Mouse (Mus musculus) MEL-GATA-1-ER (cell line): ENCODE measurements around the gene Hecw2.

ENCODE experiments used
- DNase-seq: peaks from one replicate; pipeline ENCODE4 v3.0.0-alpha.2; 2012; ENCODE audit warnings: low read depth; ENCODE audit errors: extremely low read depth

Gene Hecw2

DNA sequence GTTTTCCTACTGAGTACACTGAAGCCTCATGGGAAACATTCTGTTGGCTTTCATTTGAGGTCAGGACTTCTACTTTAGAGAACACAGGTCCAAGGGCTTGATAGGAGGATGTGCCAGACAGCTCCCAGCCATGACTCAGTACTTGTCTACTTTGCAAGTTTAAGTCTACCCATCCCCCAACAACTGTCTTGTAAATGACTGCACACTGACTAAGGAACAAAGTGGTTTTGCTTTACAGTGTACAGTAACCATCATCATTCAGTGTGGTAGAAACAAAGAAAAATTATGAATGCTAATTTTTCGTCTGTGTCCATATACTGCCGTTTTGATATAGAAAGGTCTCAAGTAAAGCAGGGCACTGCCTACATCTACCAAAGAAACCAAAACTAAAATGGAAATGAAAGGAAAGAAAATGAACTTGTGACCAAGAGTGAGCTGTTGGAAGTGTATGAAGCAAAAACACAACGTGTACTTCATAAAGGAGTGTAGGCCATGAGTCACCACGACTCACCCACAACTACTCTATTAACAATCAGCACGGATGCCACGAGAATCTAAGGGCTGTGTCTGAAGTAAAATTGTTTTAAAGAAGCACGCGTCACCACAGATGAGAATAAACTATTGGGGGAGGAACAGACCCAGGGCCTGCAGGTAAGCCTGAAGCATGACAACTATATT is 356.6 kb downstream of the Hecw2 start:
- DNase-seq, result no peak

GRCm38 (mm10) chr1:53830286-53830685 is 364.7 kb downstream of the Hecw2 start:
- DNase-seq, result no peak

GRCm38 (mm10) chr1:53829089-53829488 is 365.9 kb downstream of the Hecw2 start:
- DNase-seq, result no peak

- DNase-seq, result no peak
These were observed 370.3 kb downstream of the Hecw2 start for GRCm38 (mm10) chr1:53824446-53825337.

DNA sequence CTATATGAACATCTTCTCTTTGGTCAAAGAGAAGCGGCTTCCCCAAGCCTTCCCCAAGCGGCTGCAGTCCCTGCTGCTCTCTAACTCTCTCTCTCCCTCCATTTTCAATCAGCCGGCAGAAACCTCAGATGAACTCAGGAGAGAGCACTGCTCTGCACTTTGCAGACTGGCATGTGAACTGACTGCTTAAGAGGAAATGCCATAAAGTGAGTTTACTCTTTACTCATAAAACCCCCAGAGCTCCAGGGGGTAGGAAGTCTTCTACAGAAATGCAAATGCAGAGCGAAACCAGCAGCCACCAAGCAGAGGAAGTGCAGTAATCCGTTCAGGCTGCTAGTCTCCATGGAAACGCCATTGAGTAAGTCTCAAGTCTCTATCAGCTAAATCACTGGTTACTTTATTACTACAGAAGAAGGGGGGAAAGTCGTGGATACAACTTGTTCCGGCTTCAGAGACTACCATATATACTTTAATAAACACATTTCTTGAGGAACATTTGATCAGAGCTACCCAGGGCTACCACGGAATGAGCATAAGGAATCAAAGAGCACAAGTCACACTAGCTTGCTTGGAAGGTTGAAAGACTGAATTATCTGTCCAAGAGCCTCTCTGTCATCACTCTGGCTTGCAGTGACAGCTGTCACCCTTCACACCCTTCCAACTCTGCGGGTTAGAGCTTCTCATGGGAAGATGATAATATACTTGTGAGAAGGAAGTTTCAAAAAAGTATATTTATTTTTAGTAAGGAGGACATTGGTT is 371.1 kb downstream of the Hecw2 start:
- DNase-seq, result no peak

DNA sequence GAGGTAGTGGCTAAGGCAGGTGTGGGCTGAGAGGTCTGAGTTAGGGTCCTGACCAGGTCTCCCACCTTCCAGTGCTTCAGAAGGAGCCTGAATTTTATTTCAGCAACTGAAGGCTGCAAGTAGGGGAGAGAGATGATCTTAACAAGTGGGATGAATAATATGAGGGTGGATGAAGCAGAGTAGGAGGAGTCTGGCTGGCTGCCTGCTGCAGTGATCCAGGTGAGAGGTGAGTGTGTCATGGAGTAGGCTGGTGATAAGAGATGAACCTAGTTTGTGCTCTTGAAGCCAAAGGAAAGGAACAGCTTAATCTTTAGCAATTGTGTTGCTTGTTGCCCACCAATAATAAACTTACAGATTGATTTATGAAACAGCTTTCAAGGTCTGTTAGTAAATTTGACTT is 373.0 kb downstream of the Hecw2 start:
- no peak for DNase-seq

DNA sequence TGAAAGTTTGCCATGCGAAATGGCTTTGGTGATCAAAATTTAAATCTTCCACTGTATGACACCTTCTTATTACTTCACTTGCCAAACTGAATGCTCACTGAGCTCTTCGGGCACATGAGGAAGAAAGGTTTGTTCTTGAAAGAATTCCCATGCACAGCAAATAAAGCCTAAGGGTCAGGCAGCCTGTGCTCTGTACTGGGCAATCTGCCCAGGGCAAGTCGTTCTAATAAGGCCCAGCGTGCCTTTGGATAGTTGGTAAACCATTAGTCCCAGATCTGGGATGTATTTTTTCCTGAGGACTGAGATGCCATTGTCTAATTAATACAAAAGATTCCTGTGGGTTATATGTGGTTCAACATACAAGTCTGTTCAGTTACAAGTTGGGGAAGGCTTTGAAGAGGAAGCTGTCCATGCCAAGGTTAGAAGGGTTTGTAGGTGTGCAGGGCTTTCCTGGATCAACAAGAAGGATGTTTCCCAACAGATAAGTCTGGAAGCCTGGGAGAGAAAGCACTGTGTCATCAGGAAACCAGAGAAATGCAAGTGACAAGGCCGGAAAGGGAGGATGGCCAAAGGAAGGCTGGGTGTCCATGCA is 374.8 kb downstream of the Hecw2 start:
- no peak for DNase-seq

GRCm38 (mm10) chr1:53818072-53818862 is 376.7 kb downstream of the Hecw2 start:
- DNase-seq, result no peak

- DNase-seq, result no peak
These were observed 378.6 kb downstream of the Hecw2 start for GRCm38 (mm10) chr1:53816353-53816752.

GRCm38 (mm10) chr1:53814077-53814705 is 380.8 kb downstream of the Hecw2 start:
- DNase-seq, result no peak

- no peak for DNase-seq
These were observed 383.0 kb downstream of the Hecw2 start for GRCm38 (mm10) chr1:53811919-53812318.

- no peak for DNase-seq
These were observed 386.7 kb downstream of the Hecw2 start for GRCm38 (mm10) chr1:53808229-53808628.

- DNase-seq, result no peak
These were observed 397.2 kb downstream of the Hecw2 start for GRCm38 (mm10) chr1:53797811-53798210.

- peak; percentile 58 for DNase-seq
These were observed 397.9 kb downstream of the Hecw2 start for GRCm38 (mm10) chr1:53797074-53797473.

DNA sequence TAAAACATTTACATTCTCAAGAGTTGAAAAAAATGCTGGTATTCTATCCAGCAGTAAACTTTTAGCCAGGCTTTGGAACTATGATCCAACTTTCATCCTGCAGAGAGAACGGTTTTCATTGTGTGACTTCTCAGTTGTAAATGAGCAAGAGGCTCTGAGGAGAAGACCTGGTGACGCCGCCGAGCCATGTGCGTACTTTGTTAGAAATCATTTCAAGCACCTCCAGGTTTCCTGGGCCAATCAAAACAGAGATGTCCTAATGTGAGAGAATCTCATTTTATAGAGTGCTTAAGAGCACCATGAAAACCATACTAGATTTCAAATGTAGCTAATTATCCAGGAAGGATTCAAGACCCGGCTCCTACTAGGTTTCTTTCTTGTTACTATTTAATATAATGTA is 398.7 kb downstream of the Hecw2 start:
- no peak for DNase-seq

GRCm38 (mm10) chr1:53795591-53795990 is 399.4 kb downstream of the Hecw2 start:
- no peak for DNase-seq

DNA sequence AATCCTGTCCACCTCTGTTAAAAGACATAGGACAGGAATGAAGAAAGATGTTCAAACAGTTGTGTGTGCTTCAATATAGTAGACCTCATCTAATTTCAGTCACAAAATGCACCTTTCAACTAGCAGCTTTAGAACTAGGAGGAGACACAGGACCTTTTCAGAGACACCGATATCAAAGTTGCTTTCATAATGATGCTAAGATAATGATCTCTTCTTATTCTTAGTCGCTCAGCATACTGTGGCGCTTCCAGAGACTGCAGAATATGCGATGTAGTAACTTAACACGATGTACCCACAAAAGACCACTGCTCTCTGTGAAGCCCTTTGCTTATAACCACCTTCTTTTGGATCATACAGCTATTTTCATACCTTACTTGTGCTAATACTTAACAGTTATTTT is 399.9 kb downstream of the Hecw2 start:
- DNase-seq, result no peak

- no peak for DNase-seq
These were observed 400.7 kb downstream of the Hecw2 start for GRCm38 (mm10) chr1:53794279-53794678.

- DNase-seq, result no peak
These were observed 403.6 kb downstream of the Hecw2 start for GRCm38 (mm10) chr1:53791343-53791742.

DNA sequence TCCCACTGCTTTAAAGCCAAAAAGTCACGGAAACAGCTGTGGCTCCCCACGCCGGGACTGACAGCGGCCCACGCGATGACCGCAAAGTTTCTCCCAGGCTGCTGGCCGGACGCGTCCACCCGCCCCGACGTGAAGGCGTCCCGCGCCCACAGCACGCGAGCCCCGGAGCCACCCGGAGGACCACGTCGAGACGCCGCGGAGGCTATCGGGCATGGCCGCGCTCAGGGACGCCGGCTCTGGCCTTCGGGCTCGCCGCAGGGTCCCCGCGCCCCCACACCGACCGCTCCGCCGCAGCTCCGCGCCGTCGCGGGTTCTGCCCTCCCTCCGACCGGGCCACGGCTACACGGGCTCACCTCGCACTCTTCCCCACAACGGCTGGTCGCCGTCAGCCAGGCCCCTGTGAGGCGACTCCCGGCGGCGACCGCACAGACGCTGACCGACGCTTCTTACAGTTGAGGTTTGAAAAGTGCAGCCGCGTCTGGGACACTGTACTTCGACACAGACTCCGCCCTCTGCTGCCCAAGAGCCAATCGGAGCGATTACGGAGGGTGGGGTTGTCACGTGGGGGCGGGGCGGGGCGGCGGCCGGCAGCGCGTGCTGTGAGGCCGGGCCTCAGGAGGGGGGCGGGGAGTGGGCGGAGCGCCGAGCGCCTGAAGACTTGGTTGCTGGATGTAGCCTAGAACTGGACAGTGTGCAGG is 410.1 kb downstream of the Hecw2 start, which contains the start of gene Stk17b:
Gene Stk17b (minus strand): TSS at position 504 of the 698 bp plus-strand sequence.
- DNase-seq, result peak; percentile 85
